Mouse (Mus musculus) forebrain, embryonic 16.5 days (tissue): Measurements from ENCODE around the gene Rnf208. TPM values are rescaled to one million over a fixed set of nuclear protein-coding genes. Genes with fewer than 3 reads are reported as not detected.

ENCODE experiments used
- ATAC-seq: fragments of 200-750 bp; cut with Nextera tagmentation; 2 replicates; pipeline ENCODE4 v1.8.0; 2017; ENCODE audit warnings: mild to moderate bottlenecking, moderate library complexity
- H3K27ac ChIP-seq: fragments of 300-500 bp; sonication (generic); 2 replicates; pipeline ENCODE4 v1.5.1; 2014; ENCODE audit warnings: low read length, control low read depth
- H3K27me3 ChIP-seq: fragments of 300-500 bp; sonication (generic); replicated peaks from 2 replicates; pipeline ENCODE4 v1.6.1; 2014; ENCODE audit warnings: low read length; ENCODE audit not compliant: control insufficient read depth, insufficient read depth
- H3K36me3 ChIP-seq: fragments of 300-500 bp; sonication (generic); 2 replicates; pipeline ENCODE4 v1.6.1; 2014; ENCODE audit not compliant: control insufficient read depth, insufficient read depth
- H3K4me1 ChIP-seq: fragments of 300-500 bp; sonication (generic); replicated peaks from 2 replicates; pipeline ENCODE4 v1.6.1; 2014; ENCODE audit warnings: low read length; ENCODE audit not compliant: control insufficient read depth, insufficient read depth
- H3K4me2 ChIP-seq: fragments of 300-500 bp; sonication (generic); 2 replicates; pipeline ENCODE4 v1.6.1; 2014; ENCODE audit warnings: mild to moderate bottlenecking, low read length, control low read depth
- H3K4me3 ChIP-seq: fragments of 300-500 bp; sonication (generic); replicated peaks from 2 replicates; pipeline ENCODE4 v1.5.1; 2014; ENCODE audit warnings: mild to moderate bottlenecking, low read length, control low read depth
- H3K9ac ChIP-seq: fragments of 300-500 bp; sonication (generic); replicated peaks from 2 replicates; pipeline ENCODE4 v1.6.1; 2014; ENCODE audit warnings: low read depth, low read length, control low read depth
- H3K9me3 ChIP-seq: fragments of 300-500 bp; sonication (generic); 2 replicates; pipeline ENCODE4 v1.6.1; 2016; ENCODE audit warnings: low read length; ENCODE audit not compliant: control insufficient read depth
- WGBS: fragments of 180-500 bp; shearing (Covaris S2); extraction: QIAGEN DNeasy Blood & Tissue Kit; methylation state at CpG from one replicate; pipeline ENCODE4 v1.1.7; 2014; 5-methylcytosine and 5-hydroxymethylcytosine counted together
- polyA plus RNA-seq: library from polyadenylated mRNA; unstranded; fragments of >200 nt; fragmentation: Nextera tagmentation; extraction: Ambion mirVana; gene quantifications from 2 replicates; pipeline ENCODE4 v1.2.1, GENCODE M21; 2015

The Rnf208 gene
- polyA plus RNA-seq, 1 experiment from 2014 or later: 106 TPM

GRCm38 (mm10) chr2:25228995-25229530 lies 13.0 kb upstream of the Rnf208 start:
- WGBS: 69% methylated on average over 6 of the region's 6 CpGs
- H3K36me3 ChIP-seq: no peaks in the 10 kb centered on the region
- H3K27me3 ChIP-seq: no peaks in the 10 kb centered on the region
- H3K9me3 ChIP-seq: no peaks in the 10 kb centered on the region
- no peak for ATAC-seq
- no peak overlapping the region for H3K4me3 ChIP-seq
- peaks cover 8% of the 10 kb centered on the region for H3K4me1 ChIP-seq
- H3K27ac ChIP-seq: no peak overlapping the region
- H3K9ac ChIP-seq: no peak overlapping the region
- no peak overlapping the region for H3K4me2 ChIP-seq

GRCm38 (mm10) chr2:25229582-25229981 lies 12.5 kb upstream of the Rnf208 start:
- H3K4me2 ChIP-seq: no peak overlapping the region
- WGBS: 80% methylated on average over 5 of the region's 5 CpGs
- H3K27ac ChIP-seq: no peak overlapping the region
- no peak overlapping the region for H3K9ac ChIP-seq
- H3K4me1 ChIP-seq: peaks cover 8% of the 10 kb centered on the region
- H3K4me3 ChIP-seq: no peak overlapping the region
- ATAC-seq: no peak
- no peaks in the 10 kb centered on the region for H3K36me3 ChIP-seq
- peaks cover 2% of the 10 kb centered on the region; the same call in 1 of the 2 replicates for H3K27me3 ChIP-seq
- no peaks in the 10 kb centered on the region for H3K9me3 ChIP-seq

GRCm38 (mm10) chr2:25230581-25230980 lies 11.5 kb upstream of the Rnf208 start:
- no peak overlapping the region for H3K9ac ChIP-seq
- no peak for ATAC-seq
- no peak overlapping the region for H3K27ac ChIP-seq
- peaks cover 2% of the 10 kb centered on the region; the same call in 1 of the 2 replicates for H3K27me3 ChIP-seq
- H3K4me3 ChIP-seq: no peak overlapping the region
- H3K9me3 ChIP-seq: no peaks in the 10 kb centered on the region
- H3K36me3 ChIP-seq: no peaks in the 10 kb centered on the region
- H3K4me1 ChIP-seq: peaks cover 5% of the 10 kb centered on the region
- H3K4me2 ChIP-seq: no peak overlapping the region
- WGBS: 83% methylated on average over 7 of the region's 7 CpGs

GRCm38 (mm10) chr2:25231038-25231437 lies 11.0 kb upstream of the Rnf208 start:
- 0 out of 2 replicates have a peak, but pooled peaks cover 3% of the 10 kb centered on the region for H3K4me1 ChIP-seq
- no peak for ATAC-seq
- H3K4me2 ChIP-seq: no peak overlapping the region
- H3K27ac ChIP-seq: no peak overlapping the region
- no peaks in the 10 kb centered on the region for H3K9me3 ChIP-seq
- H3K36me3 ChIP-seq: no peaks in the 10 kb centered on the region
- peaks cover 2% of the 10 kb centered on the region; the same call in 1 of the 2 replicates for H3K27me3 ChIP-seq
- H3K9ac ChIP-seq: no peak overlapping the region
- 49% methylated on average over 12 of the region's 12 CpGs for WGBS
- H3K4me3 ChIP-seq: no peak overlapping the region

GRCm38 (mm10) chr2:25233421-25233820 lies 8.6 kb upstream of the Rnf208 start:
- Histone ChIP-seq H3K4me3 (no peak overlapping the region), H3K27me3 (peaks cover 2% of the 10 kb centered on the region; the same call in 1 of the 2 replicates), H3K27ac (no peak overlapping the region), H3K4me2 (no peak overlapping the region), H3K4me1 (0 out of 2 replicates have a peak, but pooled peaks cover 3% of the 10 kb centered on the region), H3K36me3 (no peaks in the 10 kb centered on the region), H3K9ac (no peak overlapping the region), H3K9me3 (no peaks in the 10 kb centered on the region)
- 76% methylated on average over 4 of the region's 4 CpGs for WGBS
- ATAC-seq: no peak

- Histone ChIP-seq H3K4me1 (no peaks in the 10 kb centered on the region), H3K4me2 (no peak within 1 kb of the TSS), H3K4me3 (no peak within 1 kb of the TSS), H3K36me3 (no peaks in the 10 kb centered on the region), H3K9me3 (no peaks in the 10 kb centered on the region), H3K27ac (no peak within 1 kb of the TSS), H3K27me3 (peaks cover 2% of the 10 kb centered on the region; the same call in 1 of the 2 replicates), H3K9ac (no peak within 1 kb of the TSS)
- WGBS: 92% methylated on average over 3 of the region's 3 CpGs
- no peak for ATAC-seq
Observed at GRCm38 (mm10) chr2:25234050-25234449, 8.0 kb upstream of the Rnf208 start, which contains the start of gene Slc34a3. Slc34a3 (minus strand) TSS chr2:25234364.

GRCm38 (mm10) chr2:25234551-25235220 lies 7.4 kb upstream of the Rnf208 start:
- no peaks in the 10 kb centered on the region for H3K36me3 ChIP-seq
- H3K27ac ChIP-seq: no peak overlapping the region
- no peak overlapping the region for H3K4me3 ChIP-seq
- H3K9ac ChIP-seq: no peak overlapping the region
- H3K27me3 ChIP-seq: peaks cover 2% of the 10 kb centered on the region; the same call in 1 of the 2 replicates
- ATAC-seq: no peak
- no peaks in the 10 kb centered on the region for H3K4me1 ChIP-seq
- no peak overlapping the region for H3K4me2 ChIP-seq
- WGBS: 78% methylated on average over 5 of the region's 5 CpGs
- H3K9me3 ChIP-seq: no peaks in the 10 kb centered on the region

- H3K36me3 ChIP-seq: no peaks in the 10 kb centered on the region
- H3K27me3 ChIP-seq: peaks cover 2% of the 10 kb centered on the region; the same call in 1 of the 2 replicates
- 44% methylated on average over 8 of the region's 8 CpGs for WGBS
- H3K4me2 ChIP-seq: no peak within 1 kb of the TSS
- H3K4me3 ChIP-seq: no peak within 1 kb of the TSS
- peaks cover 15% of the 10 kb centered on the region for H3K4me1 ChIP-seq
- H3K27ac ChIP-seq: no peak within 1 kb of the TSS
- no peak within 1 kb of the TSS for H3K9ac ChIP-seq
- ATAC-seq: no peak
- H3K9me3 ChIP-seq: no peaks in the 10 kb centered on the region
Observed at GRCm38 (mm10) chr2:25236614-25237013, 5.4 kb upstream of the Rnf208 start, which contains the start of gene Rnf224. Rnf224 (minus strand) TSS chr2:25236787.

- H3K27ac ChIP-seq: no peak overlapping the region
- peaks cover 17% of the 10 kb centered on the region for H3K4me1 ChIP-seq
- ATAC-seq: no peak
- H3K27me3 ChIP-seq: peaks cover 2% of the 10 kb centered on the region; the same call in 1 of the 2 replicates
- H3K4me3 ChIP-seq: no peak overlapping the region
- H3K36me3 ChIP-seq: no peaks in the 10 kb centered on the region
- 74% methylated on average over 4 of the region's 4 CpGs for WGBS
- H3K9ac ChIP-seq: no peak overlapping the region
- H3K4me2 ChIP-seq: no peak overlapping the region
- no peaks in the 10 kb centered on the region for H3K9me3 ChIP-seq
Observed at GRCm38 (mm10) chr2:25237522-25237921, 4.5 kb upstream of the Rnf208 start.
